Mouse (Mus musculus) cerebellum, adult 18-20 months (tissue): ENCODE data around the gene Aip.
A peak's percentile ranks its signal among the peaks of the same experiment; 100 is the strongest.
"Not testable (repeated sequence)": the region's sequence is repeated elsewhere in the genome, so short reads cannot be mapped to it uniquely, and the experiment has no call there.

ENCODE experiments used
- DNase-seq, 2 experiments: peaks; one replicate each; pipeline ENCODE4 v3.0.0; 2021

The Aip gene

GRCm38 (mm10) chr19:4134354-4134753 is 8.7 kb upstream of the Aip start:
- no peak for DNase-seq

GRCm38 (mm10) chr19:4131768-4132167 is 6.1 kb upstream of the Aip start:
- no peak for DNase-seq

GRCm38 (mm10) chr19:4131075-4131474 is 5.4 kb upstream of the Aip start:
- DNase-seq: no peak

- DNase-seq: no peak
Measured at GRCm38 (mm10) chr19:4130106-4130505, 4.4 kb upstream of the Aip start.

- DNase-seq: no peak
Measured at GRCm38 (mm10) chr19:4129462-4129861, 3.8 kb upstream of the Aip start.

- DNase-seq: peak in 1 of 2 experiments; percentile 36
Measured at GRCm38 (mm10) chr19:4126759-4127495, 1.3 kb upstream of the Aip start.

- peak in 1 of 2 experiments; percentile 48 for DNase-seq
Measured at GRCm38 (mm10) chr19:4125268-4125667, 390 bp downstream of the Aip start.

- no peak for DNase-seq
Measured at GRCm38 (mm10) chr19:4124432-4124831, 1.2 kb downstream of the Aip start.

- DNase-seq: no peak
Measured at GRCm38 (mm10) chr19:4122411-4123370, 3.0 kb downstream of the Aip start.

- DNase-seq: not testable (repeated sequence)
Measured at GRCm38 (mm10) chr19:4121896-4122295, 3.8 kb downstream of the Aip start.

GRCm38 (mm10) chr19:4121097-4121805 is 4.4 kb downstream of the Aip start:
- peak; percentile 97 to 99 for DNase-seq

GRCm38 (mm10) chr19:4120496-4120895 is 5.2 kb downstream of the Aip start:
- DNase-seq: no peak

GRCm38 (mm10) chr19:4119716-4120487 is 5.8 kb downstream of the Aip start:
- DNase-seq: no peak

GRCm38 (mm10) chr19:4118350-4118749 is 7.3 kb downstream of the Aip start:
- no peak for DNase-seq

GRCm38 (mm10) chr19:4117006-4117405 is 8.7 kb downstream of the Aip start:
- no peak for DNase-seq

- DNase-seq: no peak
Measured at GRCm38 (mm10) chr19:4115816-4116215, 9.8 kb downstream of the Aip start.

- DNase-seq: no peak
Measured at GRCm38 (mm10) chr19:4115144-4115543, 10.5 kb downstream of the Aip start.

GRCm38 (mm10) chr19:4114551-4114950 is 11.1 kb downstream of the Aip start:
- DNase-seq: no peak

- no peak for DNase-seq
Measured at GRCm38 (mm10) chr19:4113806-4114230, 11.8 kb downstream of the Aip start.

GRCm38 (mm10) chr19:4113186-4113805 is 12.4 kb downstream of the Aip start:
- peak; percentile 96 to 98 for DNase-seq

GRCm38 (mm10) chr19:4112063-4112960 is 13.3 kb downstream of the Aip start:
- DNase-seq: no peak
